Mouse (Mus musculus): ENCODE results near the gene Timm23. TPM values are rescaled to one million over a fixed set of nuclear protein-coding genes. Genes with fewer than 3 reads are reported as not detected.
A peak's percentile ranks its signal among the peaks of the same experiment; 100 is the strongest.
"Not testable (repeated sequence)": the region's sequence is repeated elsewhere in the genome, so short reads cannot be mapped to it uniquely, and the experiment has no call there.

Gene Timm23
- total and polyA plus RNA-seq, 2 experiments, result 122 to 191 TPM

DNA sequence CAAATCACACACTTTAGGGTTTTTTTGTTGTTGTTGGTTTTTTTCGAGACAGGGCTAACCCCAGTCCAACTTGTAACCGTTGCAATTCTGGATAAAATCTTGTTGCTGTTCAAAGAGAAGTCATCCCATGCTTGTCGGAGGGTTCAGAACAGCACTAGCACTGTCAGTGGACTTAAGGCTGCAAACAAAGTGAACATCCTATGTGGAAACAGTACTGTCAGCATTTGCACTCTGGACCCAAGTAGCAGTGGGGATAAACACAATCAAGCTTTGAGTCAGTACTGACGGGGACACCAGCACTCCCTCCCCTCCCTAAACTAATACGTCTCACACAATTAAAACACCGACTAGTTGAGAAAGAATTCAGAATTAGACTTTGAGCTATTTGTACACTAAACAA is 20.8 kb downstream of the Timm23 start:
- H3K4me3 ChIP-seq (ENCODE audit: insufficient read depth, low read depth, low read length), result no peak overlapping the region
- DNase-seq (ENCODE audit: extremely low read depth, low read depth, low spot score), result peak; percentile 81
- 34% methylated on average over 6 of the region's 6 CpGs for WGBS
- peaks cover 9% of the 10 kb centered on the region; the same call in 1 of the 2 replicates for H3K4me1 ChIP-seq (ENCODE audit: control insufficient read depth, insufficient read depth, low read length)
- H3K27me3 ChIP-seq (ENCODE audit: control insufficient read depth, insufficient read depth, low read length), result no peaks in the 10 kb centered on the region
- H3K27ac ChIP-seq (replicated peaks; ENCODE audit: insufficient read depth, low read depth, low read length), result peak overlapping the region; percentile 73
- no peak for TF ChIP-seq POLR2A (IDR thresholded peaks at IDR 0.05; ENCODE audit: extremely low read depth, insufficient read depth, low read length)
- no peak for TF ChIP-seq CTCF (IDR thresholded peaks at IDR 0.05; ENCODE audit: low read depth, low read length)
- no peaks in the 10 kb centered on the region for H3K79me2 ChIP-seq (ENCODE audit: control insufficient read depth, insufficient read depth, low read length)
- no peak overlapping the region for H3K9ac ChIP-seq (ENCODE audit: low read depth, low read length)
- peaks cover 54% of the 10 kb centered on the region for H3K36me3 ChIP-seq (ENCODE audit: control insufficient read depth, insufficient read depth, low read length)

DNA sequence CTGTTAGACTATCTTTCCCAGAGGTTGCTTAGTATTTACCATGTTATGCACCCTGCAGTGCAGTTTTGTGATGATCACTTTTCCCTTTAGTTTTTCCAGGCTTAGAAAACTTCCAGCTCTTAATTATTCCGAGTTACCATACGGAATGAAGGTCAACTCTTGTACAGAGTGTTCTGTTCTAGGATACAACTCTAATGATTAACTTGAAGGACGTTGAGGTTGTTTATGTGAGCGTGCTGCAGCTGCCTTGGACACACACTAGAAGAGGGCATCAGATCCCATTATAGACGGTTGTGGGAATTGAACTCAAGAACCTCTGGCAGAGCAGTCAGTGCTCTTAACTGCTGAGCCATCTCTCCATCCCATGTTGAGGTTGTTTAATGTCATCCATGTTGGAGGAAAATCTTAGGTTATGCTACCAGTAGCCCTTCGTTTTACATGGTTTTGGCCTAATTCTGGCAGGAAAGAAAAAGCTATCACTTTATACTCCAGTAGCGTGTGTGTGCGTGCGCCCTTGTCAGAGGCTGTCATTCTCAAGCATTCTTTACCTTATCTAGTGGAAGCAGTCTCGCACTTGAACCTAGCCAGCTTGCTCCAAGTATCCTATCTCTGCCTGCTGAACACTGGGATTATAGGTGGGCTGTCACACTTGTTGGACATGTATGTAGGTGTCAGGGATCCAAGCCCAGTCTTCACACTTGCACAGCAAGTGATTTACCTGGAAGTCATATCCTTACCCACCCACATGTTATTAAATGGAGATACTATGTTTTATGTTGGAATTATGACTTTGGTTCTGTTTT is 22.1 kb downstream of the Timm23 start:
- H3K4me1 ChIP-seq (ENCODE audit: control insufficient read depth, insufficient read depth, low read length), result peaks cover 9% of the 10 kb centered on the region; the same call in 1 of the 2 replicates
- H3K79me2 ChIP-seq (ENCODE audit: control insufficient read depth, insufficient read depth, low read length), result no peaks in the 10 kb centered on the region
- TF ChIP-seq CTCF (IDR thresholded peaks at IDR 0.05; ENCODE audit: low read depth, low read length) (no peak), POLR2A (IDR thresholded peaks at IDR 0.05; ENCODE audit: extremely low read depth, insufficient read depth, low read length) (no peak)
- no peak overlapping the region for H3K4me3 ChIP-seq (ENCODE audit: insufficient read depth, low read depth, low read length)
- peak; percentile 72 for DNase-seq (ENCODE audit: extremely low read depth, low read depth, low spot score)
- H3K9ac ChIP-seq (ENCODE audit: low read depth, low read length), result no peak overlapping the region
- peak overlapping the region; percentile 98 for H3K27ac ChIP-seq (replicated peaks; ENCODE audit: insufficient read depth, low read depth, low read length)
- no peaks in the 10 kb centered on the region for H3K27me3 ChIP-seq (ENCODE audit: control insufficient read depth, insufficient read depth, low read length)
- H3K36me3 ChIP-seq (ENCODE audit: control insufficient read depth, insufficient read depth, low read length), result peaks cover 53% of the 10 kb centered on the region
- 58% methylated on average over 10 of the region's 10 CpGs for WGBS

DNA sequence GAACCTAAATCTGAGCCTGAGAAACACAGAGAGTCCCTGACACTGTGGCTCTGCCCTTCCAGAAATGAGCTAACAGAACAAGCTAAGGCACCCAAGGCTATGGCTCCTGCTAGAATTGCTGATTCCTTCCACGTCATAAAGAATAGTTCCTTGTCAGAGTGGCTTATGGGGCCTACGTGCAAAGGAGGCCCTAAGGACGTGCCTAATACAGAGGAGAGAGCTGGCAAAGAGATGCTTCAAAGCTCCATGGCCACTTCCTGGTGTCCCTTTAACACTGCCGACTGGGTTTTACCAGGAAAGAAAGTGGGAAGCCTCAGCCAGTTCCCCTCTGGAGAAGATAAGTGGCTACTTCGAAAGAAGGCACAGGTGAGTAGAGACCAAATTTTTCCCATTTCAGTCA is 25.1 kb downstream of the Timm23 start:
- not testable (repeated sequence) for H3K9ac ChIP-seq (ENCODE audit: low read depth, low read length); H3K79me2 ChIP-seq (ENCODE audit: control insufficient read depth, insufficient read depth, low read length); H3K4me1 ChIP-seq (ENCODE audit: control insufficient read depth, insufficient read depth, low read length); DNase-seq (ENCODE audit: extremely low read depth, low read depth, low spot score); H3K27me3 ChIP-seq (ENCODE audit: control insufficient read depth, insufficient read depth, low read length); H3K4me3 ChIP-seq (ENCODE audit: insufficient read depth, low read depth, low read length); H3K27ac ChIP-seq (replicated peaks; ENCODE audit: insufficient read depth, low read depth, low read length)
- H3K36me3 ChIP-seq (ENCODE audit: control insufficient read depth, insufficient read depth, low read length), result peaks cover 57% of the 10 kb centered on the region
- WGBS, result 79% methylated on average over 5 of the region's 5 CpGs

DNA sequence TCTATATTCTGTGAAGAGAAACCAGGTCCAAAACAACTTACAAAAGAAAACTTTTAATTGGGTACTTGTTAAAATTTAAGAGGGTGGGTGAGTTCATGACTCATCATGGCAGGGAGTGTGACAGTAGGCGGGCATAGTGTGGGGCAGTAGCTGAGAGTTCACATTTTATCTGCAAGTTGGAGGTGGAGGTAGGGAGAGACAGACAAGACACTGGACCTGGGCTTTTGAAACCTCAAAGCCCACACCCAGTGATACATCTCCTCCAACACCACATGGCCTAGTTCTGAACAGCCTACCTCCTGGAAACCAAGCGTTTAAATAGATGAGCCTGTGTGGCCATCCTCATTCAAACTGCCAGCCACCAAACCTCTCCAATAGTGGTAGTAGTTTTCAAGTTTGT is 26.4 kb downstream of the Timm23 start:
- peaks cover 4% of the 10 kb centered on the region; the same call in 1 of the 2 replicates for H3K79me2 ChIP-seq (ENCODE audit: control insufficient read depth, insufficient read depth, low read length)
- peaks cover 5% of the 10 kb centered on the region; the same call in 1 of the 2 replicates for H3K4me1 ChIP-seq (ENCODE audit: control insufficient read depth, insufficient read depth, low read length)
- H3K27ac ChIP-seq (replicated peaks; ENCODE audit: insufficient read depth, low read depth, low read length), result no peak overlapping the region
- no peak overlapping the region for H3K9ac ChIP-seq (ENCODE audit: low read depth, low read length)
- no peak for DNase-seq (ENCODE audit: extremely low read depth, low read depth, low spot score)
- H3K4me3 ChIP-seq (ENCODE audit: insufficient read depth, low read depth, low read length), result no peak overlapping the region
- TF ChIP-seq CTCF (IDR thresholded peaks at IDR 0.05; ENCODE audit: low read depth, low read length) (no peak), POLR2A (IDR thresholded peaks at IDR 0.05; ENCODE audit: extremely low read depth, insufficient read depth, low read length) (no peak)
- peaks cover 57% of the 10 kb centered on the region for H3K36me3 ChIP-seq (ENCODE audit: control insufficient read depth, insufficient read depth, low read length)
- WGBS, result 86% methylated on average over 2 of the region's 2 CpGs
- H3K27me3 ChIP-seq (ENCODE audit: control insufficient read depth, insufficient read depth, low read length), result no peaks in the 10 kb centered on the region

DNA sequence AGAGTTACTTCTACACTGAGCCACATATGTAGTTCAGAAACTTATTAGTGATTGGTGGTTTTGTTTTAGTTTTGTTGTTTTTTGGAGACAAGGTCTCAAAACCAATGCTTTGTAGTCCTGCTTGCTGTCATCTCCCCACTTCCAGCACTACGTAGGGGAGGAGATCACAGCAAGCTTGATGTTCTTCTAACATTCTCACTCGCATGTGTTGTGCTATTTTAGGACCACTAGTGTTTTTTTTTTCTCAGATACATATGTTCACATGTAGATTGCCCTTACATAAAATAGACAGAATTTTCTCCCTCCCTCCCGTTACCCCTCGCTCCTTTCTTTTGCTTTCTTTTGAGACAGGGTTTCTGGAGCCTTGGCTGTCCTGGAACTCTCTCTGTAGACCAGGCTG is 31.6 kb downstream of the Timm23 start:
- H3K79me2 ChIP-seq (ENCODE audit: control insufficient read depth, insufficient read depth, low read length), result peaks cover 36% of the 10 kb centered on the region; the same call in 1 of the 2 replicates
- no peak overlapping the region for H3K27ac ChIP-seq (replicated peaks; ENCODE audit: insufficient read depth, low read depth, low read length)
- H3K4me1 ChIP-seq (ENCODE audit: control insufficient read depth, insufficient read depth, low read length), result peaks cover 11% of the 10 kb centered on the region
- H3K4me3 ChIP-seq (ENCODE audit: insufficient read depth, low read depth, low read length), result no peak overlapping the region
- WGBS, result 89% methylated on average over 4 of the region's 4 CpGs
- DNase-seq (ENCODE audit: extremely low read depth, low read depth, low spot score), result no peak
- H3K36me3 ChIP-seq (ENCODE audit: control insufficient read depth, insufficient read depth, low read length), result peaks cover 41% of the 10 kb centered on the region
- no peak overlapping the region for H3K9ac ChIP-seq (ENCODE audit: low read depth, low read length)
- no peak for TF ChIP-seq POLR2A (IDR thresholded peaks at IDR 0.05; ENCODE audit: extremely low read depth, insufficient read depth, low read length)
- TF ChIP-seq CTCF (IDR thresholded peaks at IDR 0.05; ENCODE audit: low read depth, low read length), result no peak
- no peaks in the 10 kb centered on the region for H3K27me3 ChIP-seq (ENCODE audit: control insufficient read depth, insufficient read depth, low read length)

DNA sequence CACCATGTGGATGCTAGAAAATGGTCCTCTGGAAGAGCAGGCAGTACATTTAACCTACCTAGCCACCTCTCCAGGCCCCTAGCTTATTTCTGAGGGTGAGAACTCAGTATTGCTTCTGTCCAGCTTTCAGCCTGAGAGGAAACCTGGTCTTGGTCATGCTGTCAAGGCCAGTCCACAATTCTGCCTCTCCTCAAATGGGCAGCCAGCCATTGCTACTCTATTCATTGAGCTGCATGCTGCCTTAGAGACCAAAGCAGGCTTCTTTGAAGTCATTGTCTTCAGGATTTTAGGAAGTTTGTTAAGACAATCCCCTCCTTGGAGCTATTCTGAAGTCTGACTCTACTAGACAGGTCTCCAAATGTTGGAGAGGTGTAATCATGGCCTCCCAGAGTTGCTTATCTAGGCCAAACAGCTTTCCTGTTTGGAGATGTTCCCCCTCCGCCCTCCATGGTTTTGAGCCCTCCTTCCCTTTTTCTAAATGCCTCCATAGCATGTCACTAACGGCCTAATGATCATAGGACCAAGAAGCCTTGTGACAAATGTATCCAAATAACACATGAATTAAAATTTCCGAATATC is 33.0 kb downstream of the Timm23 start:
- peaks cover 39% of the 10 kb centered on the region; the same call in 1 of the 2 replicates for H3K79me2 ChIP-seq (ENCODE audit: control insufficient read depth, insufficient read depth, low read length)
- WGBS, result 76% methylated on average over 3 of the region's 3 CpGs
- no peak overlapping the region for H3K4me3 ChIP-seq (ENCODE audit: insufficient read depth, low read depth, low read length)
- H3K27ac ChIP-seq (replicated peaks; ENCODE audit: insufficient read depth, low read depth, low read length), result peak overlapping the region; percentile 64
- TF ChIP-seq POLR2A (IDR thresholded peaks at IDR 0.05; ENCODE audit: extremely low read depth, insufficient read depth, low read length), result no peak
- TF ChIP-seq CTCF (IDR thresholded peaks at IDR 0.05; ENCODE audit: low read depth, low read length), result no peak
- DNase-seq (ENCODE audit: extremely low read depth, low read depth, low spot score), result no peak
- H3K36me3 ChIP-seq (ENCODE audit: control insufficient read depth, insufficient read depth, low read length), result peaks cover 32% of the 10 kb centered on the region
- H3K27me3 ChIP-seq (ENCODE audit: control insufficient read depth, insufficient read depth, low read length), result no peaks in the 10 kb centered on the region
- peak overlapping the region; percentile 34; the same call in 1 of the 2 replicates for H3K9ac ChIP-seq (ENCODE audit: low read depth, low read length)
- H3K4me1 ChIP-seq (ENCODE audit: control insufficient read depth, insufficient read depth, low read length), result peaks cover 21% of the 10 kb centered on the region

Data from liver, adult 2 months (tissue).